Mouse (Mus musculus): Measurements from ENCODE around the gene Vps33a.
"Not testable (repeated sequence)": the region's sequence is repeated elsewhere in the genome, so short reads cannot be mapped to it uniquely, and the experiment has no call there.

Vps33a gene

DNA sequence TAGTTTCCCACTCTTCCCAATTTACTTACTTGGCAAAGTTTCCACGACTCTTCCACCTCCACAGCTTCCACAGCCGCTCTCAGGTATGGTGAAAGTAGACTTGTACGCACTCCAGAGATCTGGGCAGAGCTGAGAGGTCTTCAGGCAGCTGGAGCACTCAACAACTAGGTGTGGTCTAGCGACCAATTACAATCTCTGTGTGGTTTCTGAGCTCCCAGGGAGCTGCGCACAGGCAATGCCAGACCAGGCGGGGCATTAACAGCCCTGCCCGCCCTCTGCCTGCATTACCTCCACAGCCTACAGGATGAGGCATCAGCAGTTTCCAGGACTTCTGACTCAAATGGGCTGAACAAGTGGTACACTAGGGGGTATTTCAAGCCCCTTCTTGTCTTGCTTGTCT lies 47.6 kb downstream of the Vps33a start, which contains the start of gene Gm49027:
Gene Gm49027, minus strand, starts transcription at position 208 of the 400 bp plus-strand sequence.
- peak in 1 of 2 experiments; percentile 34 for DNase-seq (ENCODE audit: inconsistent age in 2 of 2, low spot score in 1 of 2)

DNA sequence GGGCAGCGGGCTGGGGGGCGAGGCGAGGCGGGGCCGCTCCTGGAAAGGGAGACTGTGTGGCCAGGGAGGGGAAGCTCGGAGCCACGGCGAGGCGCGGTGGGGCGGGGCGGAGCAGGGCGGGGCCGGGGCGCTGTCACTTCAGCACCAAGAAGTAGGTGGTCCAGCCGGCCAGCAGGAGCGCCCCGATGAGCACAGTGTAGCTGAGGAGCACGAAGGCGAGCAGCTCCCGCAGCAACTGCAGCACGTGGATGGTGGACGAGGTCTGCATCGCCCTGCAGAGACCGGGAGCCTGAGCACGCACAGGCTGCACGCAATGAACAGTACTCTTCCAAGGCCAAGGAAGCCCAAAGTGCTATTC lies 48.5 kb downstream of the Vps33a start:
- no peak for DNase-seq (ENCODE audit: inconsistent age in 2 of 2, low spot score in 1 of 2)

DNA sequence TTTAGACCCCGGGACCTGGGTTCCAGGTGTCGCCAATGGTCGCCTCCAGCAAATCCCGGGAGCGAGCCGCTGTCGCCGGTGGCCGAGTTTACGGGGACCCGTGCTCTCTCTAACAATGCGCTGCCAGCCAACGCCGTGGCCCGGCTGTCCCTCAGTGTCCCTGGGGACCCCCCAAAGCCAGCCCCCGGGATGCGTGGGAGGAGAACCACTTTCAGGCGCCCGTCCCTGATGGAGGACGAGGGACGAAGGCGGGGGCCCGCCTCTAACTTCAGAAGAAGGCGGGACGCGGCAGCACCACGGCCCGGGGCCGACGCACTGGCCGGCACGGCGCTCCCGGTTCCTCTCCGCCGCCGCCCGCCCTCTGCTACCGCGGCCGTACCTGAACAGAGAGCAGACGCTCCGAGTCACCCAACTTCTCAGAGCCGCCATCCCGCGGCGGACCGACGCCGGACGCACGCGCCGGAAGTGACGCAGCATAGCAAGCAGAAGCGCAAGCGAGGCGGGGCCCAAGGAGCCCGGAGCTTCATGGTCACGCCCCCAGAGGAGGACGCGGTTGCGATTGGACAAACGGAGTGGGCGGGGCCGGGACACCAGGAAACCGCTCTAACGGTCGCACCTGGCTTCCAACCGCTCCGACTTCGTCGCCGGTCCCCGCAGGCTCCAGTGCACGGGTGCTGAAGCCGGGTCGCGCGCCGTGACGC lies 49.0 kb downstream of the Vps33a start, which contains the start of gene Diablo:
Gene Diablo, minus strand, starts transcription at position 485 of the 701 bp plus-strand sequence.
- peak; percentile 99 to 100 for DNase-seq (ENCODE audit: inconsistent age in 2 of 2, low spot score in 1 of 2)

DNA sequence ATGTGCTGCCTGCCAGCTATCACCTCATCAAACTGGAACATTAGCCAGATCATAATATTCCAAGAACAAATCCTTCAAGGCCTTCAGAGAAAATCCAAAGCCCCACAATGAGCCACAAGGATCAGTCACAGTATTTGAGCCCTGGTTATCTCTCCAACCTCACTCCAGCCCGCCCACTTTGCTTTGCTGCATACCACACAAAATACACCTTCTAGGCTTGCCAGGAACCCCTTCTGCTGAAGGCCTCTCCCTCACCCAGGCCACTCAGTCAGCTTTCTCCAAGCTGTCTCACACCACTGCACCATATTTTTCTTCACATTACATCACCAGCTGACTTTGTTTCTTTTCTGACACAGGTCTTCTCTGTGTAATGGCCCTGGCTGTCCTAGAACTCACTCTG lies 50.7 kb downstream of the Vps33a start:
- no peak for DNase-seq (ENCODE audit: inconsistent age in 2 of 2, low spot score in 1 of 2)

DNA sequence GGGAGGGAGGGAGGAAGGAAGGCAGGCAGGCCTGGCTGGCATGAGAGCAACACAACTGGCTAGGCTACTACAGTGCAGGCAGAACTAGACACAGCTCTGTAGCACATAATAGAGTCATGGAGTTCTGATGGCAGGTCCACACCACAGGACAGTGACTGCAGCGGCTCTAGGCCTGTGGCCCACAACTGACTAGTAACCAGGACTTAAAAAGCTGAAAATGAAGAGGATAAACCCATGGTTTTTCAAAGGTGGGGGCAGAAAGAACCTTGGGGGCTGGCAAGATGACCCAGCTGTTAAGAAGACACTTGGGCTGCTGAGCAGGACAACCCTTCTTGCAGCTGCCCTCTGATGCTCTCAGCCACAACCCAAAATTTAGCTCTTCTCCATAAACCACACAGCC lies 51.2 kb downstream of the Vps33a start:
- no peak for DNase-seq (ENCODE audit: inconsistent age in 2 of 2, low spot score in 1 of 2)

DNA sequence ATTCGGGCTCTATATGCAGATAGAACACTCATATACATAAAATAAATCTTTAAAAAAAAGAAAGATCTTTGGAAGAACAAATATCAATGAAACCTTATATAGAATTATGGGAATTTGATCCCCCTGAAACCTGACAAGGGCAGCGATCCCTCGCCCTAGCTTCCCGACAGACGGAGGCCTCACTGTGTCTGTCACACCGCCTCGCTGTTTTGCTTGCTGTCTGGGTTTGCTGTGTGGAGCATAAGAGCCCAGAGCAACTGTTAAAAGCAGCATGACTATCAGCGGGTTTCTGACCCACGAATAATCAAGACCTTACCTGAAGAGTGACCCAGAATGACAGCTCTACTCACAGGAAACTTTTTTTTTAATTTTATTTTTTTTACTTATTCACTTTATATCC lies 52.2 kb downstream of the Vps33a start:
- DNase-seq (ENCODE audit: inconsistent age in 2 of 2, low spot score in 1 of 2) = no peak

DNA sequence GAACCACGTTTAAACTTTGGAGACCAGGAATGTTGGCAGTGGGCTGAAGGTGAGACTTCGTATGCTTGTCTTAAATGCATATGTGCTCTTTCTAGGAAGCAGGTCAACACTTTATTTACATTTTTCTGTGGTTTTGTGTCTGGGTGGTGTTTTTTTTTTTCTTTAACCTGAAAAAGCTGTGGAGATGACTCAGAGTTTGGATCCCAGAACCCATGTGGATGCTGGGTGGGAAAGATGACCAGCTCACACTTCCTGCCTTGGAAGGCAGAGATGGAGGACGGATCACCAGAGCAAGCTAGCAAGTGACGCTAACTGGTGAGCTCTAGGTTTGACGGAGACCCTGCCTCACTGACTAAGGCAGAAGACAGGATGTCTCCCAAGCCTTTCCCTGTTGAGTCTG lies 58.0 kb downstream of the Vps33a start:
- no peak for DNase-seq (ENCODE audit: inconsistent age in 2 of 2, low spot score in 1 of 2)

DNA sequence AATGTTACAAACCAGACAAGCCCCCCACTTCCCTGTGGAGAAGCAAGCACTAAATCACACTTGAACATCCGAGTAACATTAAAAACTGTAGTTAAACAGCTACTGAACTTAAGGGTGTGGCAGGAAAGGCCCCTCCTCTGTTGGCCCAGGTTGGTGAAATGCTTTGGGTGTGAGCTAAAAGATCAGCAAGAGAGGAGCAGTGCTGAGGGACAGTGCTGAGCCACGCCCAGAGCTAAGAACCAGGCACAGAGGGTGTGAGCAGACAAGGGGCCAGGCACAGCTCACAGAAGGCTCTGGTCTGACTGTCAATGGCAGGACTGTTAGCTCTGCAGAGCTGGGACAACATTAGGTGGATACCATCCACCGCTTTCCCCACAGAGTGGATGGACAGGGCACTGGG lies 60.7 kb downstream of the Vps33a start:
- no peak for DNase-seq (ENCODE audit: inconsistent age in 2 of 2, low spot score in 1 of 2)

DNA sequence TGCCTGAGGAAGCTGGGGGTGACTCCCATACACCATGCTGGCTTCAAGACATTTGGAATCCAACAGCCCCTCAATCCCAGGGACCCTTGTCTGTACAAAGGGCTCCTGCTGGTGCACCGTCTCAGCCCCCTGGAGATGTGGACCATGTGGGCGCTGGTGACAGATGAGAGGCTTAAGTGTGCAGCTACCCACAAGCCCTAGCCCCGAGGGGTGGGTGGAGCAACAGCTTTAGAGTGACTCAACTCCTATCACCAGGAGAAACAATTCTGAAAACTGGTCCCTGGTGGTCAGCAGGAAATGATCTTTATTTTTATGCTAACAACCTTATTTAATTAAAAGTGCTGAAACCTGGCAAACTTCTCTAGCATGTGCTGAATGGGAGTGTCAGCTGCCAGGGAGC lies 61.4 kb downstream of the Vps33a start:
- DNase-seq (ENCODE audit: inconsistent age in 2 of 2, low spot score in 1 of 2) = not testable (repeated sequence)

DNA sequence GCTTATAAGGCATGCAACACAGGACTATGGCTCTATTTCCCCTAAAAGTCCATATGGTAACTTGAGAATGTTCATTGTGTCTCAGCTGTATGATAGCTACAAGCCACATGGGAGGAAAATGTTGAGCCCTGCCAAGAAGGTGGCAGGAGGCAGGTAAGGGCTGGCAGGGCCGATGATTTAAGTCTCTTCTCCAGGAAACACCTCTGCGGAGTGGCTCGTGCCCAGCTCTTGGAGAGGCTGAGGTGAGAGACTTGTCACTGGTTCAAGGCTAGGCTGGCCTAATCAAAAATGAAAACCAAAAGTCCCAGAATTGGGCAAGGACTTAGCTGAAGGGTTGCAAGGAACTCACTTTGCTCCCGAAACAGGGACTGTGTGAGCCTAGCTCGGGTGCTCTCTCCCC lies 62.7 kb downstream of the Vps33a start, which contains the start of gene B3gnt4:
Gene B3gnt4, plus strand, starts transcription at position 301 of the 400 bp plus-strand sequence.
- DNase-seq (ENCODE audit: inconsistent age in 2 of 2, low spot score in 1 of 2) = no peak

DNA sequence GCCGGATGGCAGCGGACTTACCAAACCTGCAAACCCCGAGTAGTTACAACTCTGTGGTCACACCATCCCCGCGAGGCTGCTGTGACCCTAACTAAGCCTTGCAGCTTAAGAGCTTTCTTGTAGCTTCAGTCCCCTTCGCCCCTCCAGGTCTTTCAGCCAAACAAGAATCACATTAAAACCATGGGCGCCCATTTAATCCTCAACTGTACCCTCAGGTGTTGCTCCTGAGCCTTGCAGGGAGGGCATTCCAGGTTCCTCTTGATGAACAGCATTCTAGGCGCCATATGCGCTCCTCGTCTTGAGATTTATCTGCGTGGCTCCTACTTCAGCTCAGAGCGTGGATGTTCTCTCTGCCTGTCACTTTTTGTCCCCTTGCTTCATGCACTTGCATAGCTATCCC lies 63.9 kb downstream of the Vps33a start:
- DNase-seq (ENCODE audit: inconsistent age in 2 of 2, low spot score in 1 of 2) = peak in 1 of 2 experiments; percentile 46

DNA sequence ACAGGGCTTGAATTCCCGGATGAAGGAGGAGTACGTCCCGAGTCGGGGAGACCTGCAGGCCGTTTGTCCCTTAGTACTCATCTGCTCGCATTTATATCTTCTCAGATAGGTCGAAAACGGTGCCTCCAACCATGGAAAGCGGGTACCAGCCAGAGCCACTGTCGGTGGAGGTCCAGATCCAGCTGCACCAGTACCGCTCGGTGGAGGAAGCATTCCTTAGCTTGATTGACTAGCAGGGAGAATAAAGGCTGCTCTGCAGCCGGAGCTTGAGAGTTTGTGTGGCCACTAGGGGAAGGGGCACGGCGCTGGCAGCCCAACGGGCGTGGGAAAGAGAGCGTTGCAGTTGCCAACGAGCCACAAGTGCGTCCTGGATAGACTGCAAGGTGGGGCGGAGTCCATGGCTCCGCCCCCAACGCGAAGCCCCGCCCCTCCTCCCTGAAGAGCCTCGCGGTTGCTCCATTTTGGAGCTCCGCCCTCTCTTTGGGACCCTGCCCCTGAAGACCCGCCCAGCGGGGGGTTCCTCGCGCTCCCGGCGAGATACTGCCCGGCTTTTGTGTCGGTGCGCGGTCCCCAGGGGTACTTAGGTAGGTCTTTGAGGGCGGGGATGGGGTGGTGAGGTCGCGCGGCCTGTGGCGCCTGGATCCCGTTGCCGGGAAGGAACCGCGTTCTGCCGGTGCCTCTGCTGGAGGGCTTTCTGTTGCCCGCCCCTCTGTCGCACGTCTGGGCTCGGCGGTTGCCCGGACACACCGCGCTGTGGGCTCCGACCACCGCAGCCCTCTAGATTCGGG lies 64.7 kb downstream of the Vps33a start:
- DNase-seq (ENCODE audit: inconsistent age in 2 of 2, low spot score in 1 of 2) = peak; percentile 88 to 94

DNA sequence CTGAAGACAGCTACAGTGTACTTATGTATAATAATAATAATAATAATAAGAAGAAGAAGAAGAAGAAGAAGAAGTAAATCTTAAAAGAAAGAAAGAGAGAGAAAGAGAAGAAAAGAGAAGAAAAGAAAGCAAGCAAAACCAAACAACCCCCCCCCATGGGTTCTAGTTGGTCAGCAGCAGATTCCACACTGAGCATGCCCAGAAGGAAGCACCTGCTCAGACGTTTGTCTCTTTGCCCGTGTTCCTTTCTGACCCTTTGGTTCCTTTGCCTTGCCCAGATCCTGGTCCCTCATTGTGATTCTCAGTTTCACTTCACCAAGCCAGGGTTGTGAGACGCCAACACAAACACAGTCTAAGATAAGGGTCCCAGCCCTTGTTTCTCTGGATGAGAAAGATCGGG lies 70.9 kb downstream of the Vps33a start:
- no peak for DNase-seq (ENCODE audit: inconsistent age in 2 of 2, low spot score in 1 of 2)

DNA sequence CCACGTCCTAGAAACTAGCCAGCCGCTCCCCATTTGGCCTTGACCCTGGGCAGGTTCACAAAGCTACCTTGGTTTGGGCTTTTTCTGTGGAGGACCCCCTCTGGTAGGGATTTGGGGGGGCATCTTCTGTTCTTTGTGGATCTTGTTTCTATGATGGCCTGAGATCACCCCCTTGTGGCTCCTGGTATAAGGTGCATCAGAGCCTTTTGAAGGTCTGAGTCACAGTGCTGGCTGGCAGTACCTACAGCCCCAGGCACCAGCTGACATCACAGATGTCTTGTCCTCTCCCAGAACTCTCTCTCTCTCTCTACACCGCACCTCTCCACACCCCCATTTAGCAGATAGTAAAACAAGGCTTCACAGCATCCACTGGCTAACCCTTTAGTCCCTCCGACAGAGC lies 73.1 kb downstream of the Vps33a start:
- peak; percentile 58 to 83 for DNase-seq (ENCODE audit: inconsistent age in 2 of 2, low spot score in 1 of 2)

DNA sequence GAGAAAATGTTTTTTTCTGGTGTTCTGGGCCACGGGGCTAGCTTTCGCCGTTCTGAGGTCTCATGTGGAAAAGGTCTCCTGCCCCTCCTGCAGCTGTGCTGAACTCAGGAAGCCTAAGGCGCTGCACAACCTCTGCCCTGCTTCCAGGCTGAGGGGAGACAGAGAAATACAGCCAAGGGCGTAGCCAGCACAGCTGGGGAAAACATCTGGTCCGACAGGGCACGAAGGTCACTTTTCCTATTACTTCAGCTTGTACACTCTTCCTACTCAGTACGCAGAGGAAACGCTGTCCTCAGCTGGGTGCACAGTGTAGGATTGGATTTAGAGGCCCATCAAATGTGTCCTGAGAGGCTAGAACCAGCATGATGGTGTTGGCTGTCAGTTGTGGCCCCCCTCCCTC lies 82.9 kb downstream of the Vps33a start:
- DNase-seq (ENCODE audit: inconsistent age in 2 of 2, low spot score in 1 of 2) = no peak

DNA sequence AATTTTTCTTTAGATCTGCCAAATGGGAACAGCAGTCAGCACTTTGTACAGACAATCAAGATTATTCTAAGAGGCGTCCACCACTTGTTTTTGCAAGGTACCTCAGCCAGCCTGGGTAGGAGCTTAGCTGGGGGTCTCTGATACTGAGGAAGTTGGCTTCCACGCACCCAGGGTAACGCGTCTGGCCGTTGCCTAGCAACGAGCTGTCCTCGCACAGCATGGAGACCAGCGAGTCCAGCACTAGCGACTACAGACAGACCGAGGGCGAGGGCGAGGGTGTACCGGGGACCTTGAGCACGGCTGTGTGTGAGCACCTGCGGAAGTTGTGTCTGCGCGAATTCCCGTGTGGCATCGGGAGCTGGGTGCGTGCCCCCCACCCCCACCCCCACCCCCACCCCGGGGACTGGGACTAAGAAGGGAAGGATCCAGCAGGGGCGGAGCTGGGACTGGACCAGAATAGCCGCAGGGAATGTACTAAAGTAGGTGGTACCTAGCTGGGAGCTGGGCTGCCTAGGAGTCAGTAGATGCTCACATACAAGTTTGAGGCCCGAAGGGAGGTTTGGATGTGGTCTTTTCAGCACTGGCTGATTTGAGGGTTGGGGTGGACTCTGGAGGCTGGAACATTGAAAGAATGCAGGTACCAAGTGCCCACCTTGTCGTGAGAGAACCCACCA lies 83.6 kb downstream of the Vps33a start, which contains the start of the genes Lrrc43 and Il31:
Gene Lrrc43, plus strand, starts transcription at position 194 of the 674 bp plus-strand sequence.
Gene Il31, minus strand, starts transcription at position 378 of the 674 bp plus-strand sequence.
- DNase-seq (ENCODE audit: inconsistent age in 2 of 2, low spot score in 1 of 2) = no peak

DNA sequence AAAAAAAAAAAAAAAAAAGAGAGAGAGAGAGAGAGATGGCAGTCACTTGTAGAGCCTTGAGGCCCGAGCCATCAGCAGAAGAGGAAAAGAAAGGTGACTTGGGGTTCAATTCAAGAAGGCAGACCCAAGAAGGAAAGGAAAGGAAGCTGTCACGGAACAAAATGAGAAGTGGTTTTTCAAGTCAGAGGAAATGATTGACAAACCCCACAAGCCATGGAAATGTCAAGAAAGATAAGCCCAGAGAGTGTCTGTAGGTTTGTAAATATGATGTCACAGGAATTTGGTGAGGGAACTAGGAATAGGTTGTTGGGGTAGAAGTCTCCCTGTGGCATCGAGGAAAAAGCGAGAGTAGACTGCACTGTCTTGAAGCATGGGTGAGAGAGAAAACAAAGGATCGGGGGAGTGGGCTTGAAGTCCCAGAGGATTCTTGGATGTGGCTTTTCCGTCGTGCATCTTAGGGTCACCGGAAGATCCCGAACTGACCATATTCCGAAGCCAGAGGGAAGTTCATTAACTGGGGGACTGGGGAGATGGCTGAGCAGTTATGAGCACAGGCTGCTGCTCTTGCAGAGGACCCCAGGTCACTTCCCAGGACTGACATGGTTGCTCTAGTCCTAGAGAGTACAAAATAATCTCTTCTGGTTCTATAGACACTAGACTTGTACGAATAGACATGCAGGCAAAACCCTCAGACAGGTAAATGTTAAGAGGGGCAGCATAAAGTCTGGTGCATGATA lies 85.0 kb downstream of the Vps33a start:
- DNase-seq (ENCODE audit: inconsistent age in 2 of 2, low spot score in 1 of 2) = no peak

Data from adrenal gland, adult (tissue).